Mouse (Mus musculus) lung, postnatal 0 days (tissue): ENCODE data around the gene Rras2. TPM values are rescaled to one million over a fixed set of nuclear protein-coding genes. Genes with fewer than 3 reads are reported as not detected.
A peak's percentile ranks its signal among the peaks of the same experiment; 100 is the strongest.

Experiments used
- ATAC-seq: fragments of 200-750 bp; cut with Nextera tagmentation; 2 replicates; pipeline ENCODE4 v1.8.0; 2017; ENCODE audit warnings: moderate library complexity
- DNase-seq: peaks from one replicate; pipeline ENCODE4 v3.0.0-alpha.2; 2016; ENCODE audit warnings: low spot score
- H3K27ac ChIP-seq: fragments of 300-500 bp; sonication (generic); 2 replicates; pipeline ENCODE4 v1.5.1; 2014; ENCODE audit warnings: antibody characterized with exemption, mild to moderate bottlenecking, low read length, mixed read lengths
- H3K27me3 ChIP-seq: fragments of 300-500 bp; sonication (generic); replicated peaks from 2 replicates; pipeline ENCODE4 v1.6.1; 2014; ENCODE audit warnings: low read length, mixed read lengths; ENCODE audit not compliant: insufficient read depth
- H3K36me3 ChIP-seq: fragments of 300-500 bp; sonication (generic); 2 replicates; pipeline ENCODE4 v1.6.1; 2014; ENCODE audit warnings: low read length, mixed read lengths; ENCODE audit not compliant: insufficient read depth
- H3K4me1 ChIP-seq: fragments of 300-500 bp; sonication (generic); 2 replicates; pipeline ENCODE4 v1.6.1; 2014; ENCODE audit warnings: antibody characterized with exemption, low read depth, low read length, mixed read lengths; ENCODE audit not compliant: insufficient read depth
- H3K4me2 ChIP-seq: fragments of 300-500 bp; sonication (generic); replicated peaks from 2 replicates; pipeline ENCODE4 v1.6.1; 2014; ENCODE audit warnings: low read depth, mild to moderate bottlenecking, low read length, moderate library complexity, mixed read lengths
- H3K4me3 ChIP-seq: fragments of 300-500 bp; sonication (generic); 2 replicates; pipeline ENCODE4 v1.5.1; 2014; ENCODE audit warnings: low read depth, low read length
- H3K9ac ChIP-seq: fragments of 300-500 bp; sonication (generic); replicated peaks from 2 replicates; pipeline ENCODE4 v1.6.1; 2014; ENCODE audit warnings: low read depth, mild to moderate bottlenecking
- H3K9me3 ChIP-seq: fragments of 300-500 bp; sonication (generic); 2 replicates; pipeline ENCODE4 v1.6.1; 2016; ENCODE audit warnings: low read length, mixed read lengths
- CTCF ChIP-seq: IDR thresholded peaks from 2 replicates; pipeline ENCODE4 v1.5.1; 2016; ENCODE audit warnings: antibody characterized with exemption, mild to moderate bottlenecking
- EP300 ChIP-seq: IDR thresholded peaks from 2 replicates; pipeline ENCODE4 v1.6.1; 2016; ENCODE audit warnings: antibody characterized with exemption, mild to moderate bottlenecking, control low read depth
- WGBS: fragments of 180-500 bp; shearing (Covaris S2); extraction: QIAGEN DNeasy Blood & Tissue Kit; methylation state at CpG from one replicate; pipeline ENCODE4 v1.1.7; 2014; 5-methylcytosine and 5-hydroxymethylcytosine counted together
- polyA plus RNA-seq: library from polyadenylated mRNA; unstranded; fragments of >200 nt; fragmentation: Nextera tagmentation; extraction: Ambion mirVana; gene quantifications from 2 replicates; pipeline ENCODE4 v1.2.1, GENCODE M21; 2015

The Rras2 gene
- polyA plus RNA-seq, 1 experiment from 2014 or later: 83.6 TPM

DNA sequence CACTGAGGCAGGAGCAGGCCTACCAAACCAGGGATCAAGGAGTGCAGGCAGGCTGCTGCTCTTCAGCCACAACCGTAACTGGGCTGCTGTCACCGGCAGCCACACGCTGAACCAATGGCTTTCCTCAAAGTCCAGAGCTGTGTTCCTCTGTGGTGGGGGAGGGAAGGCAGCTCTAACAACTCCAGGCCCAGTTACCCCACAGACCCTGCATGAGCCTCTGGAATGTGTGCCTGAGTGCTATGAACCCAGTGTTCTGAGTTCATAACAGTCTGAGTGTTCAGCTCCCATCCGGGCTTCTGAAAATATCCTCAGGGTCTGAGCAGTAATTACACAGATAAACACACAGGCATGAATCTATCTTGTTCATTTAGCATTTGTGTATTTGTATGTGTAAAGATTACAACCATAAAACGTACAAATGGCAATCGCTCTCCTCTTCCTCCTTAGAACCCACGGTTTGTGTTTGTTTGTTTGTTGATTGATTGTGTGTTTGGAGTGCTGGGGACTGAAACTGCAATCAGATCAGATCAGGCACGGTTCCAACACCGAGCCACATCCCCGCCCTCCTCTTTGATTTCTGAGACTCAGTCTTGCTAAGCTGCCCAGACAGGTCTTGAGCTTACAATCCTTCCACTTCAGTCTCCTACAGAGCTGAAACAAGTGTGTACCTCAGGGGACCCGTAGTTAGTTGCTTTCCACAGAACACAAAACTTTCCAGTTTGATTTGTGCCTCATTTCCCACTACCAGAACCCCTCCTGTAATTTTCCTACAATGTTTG lies 52.0 kb downstream of the Rras2 start:
- Histone ChIP-seq H3K4me3 (no peak overlapping the region), H3K4me1 (peaks cover 15% of the 10 kb centered on the region), H3K27me3 (no peaks in the 10 kb centered on the region), H3K9me3 (no peaks in the 10 kb centered on the region), H3K27ac (no peak overlapping the region), H3K9ac (no peak overlapping the region), H3K36me3 (no peaks in the 10 kb centered on the region), H3K4me2 (no peak overlapping the region)
- TF ChIP-seq EP300: no peak
- no peak for TF ChIP-seq CTCF
- DNase-seq (peak; percentile 40), ATAC-seq (no peak)
- WGBS: 29% methylated on average over 11 of the region's 11 CpGs

DNA sequence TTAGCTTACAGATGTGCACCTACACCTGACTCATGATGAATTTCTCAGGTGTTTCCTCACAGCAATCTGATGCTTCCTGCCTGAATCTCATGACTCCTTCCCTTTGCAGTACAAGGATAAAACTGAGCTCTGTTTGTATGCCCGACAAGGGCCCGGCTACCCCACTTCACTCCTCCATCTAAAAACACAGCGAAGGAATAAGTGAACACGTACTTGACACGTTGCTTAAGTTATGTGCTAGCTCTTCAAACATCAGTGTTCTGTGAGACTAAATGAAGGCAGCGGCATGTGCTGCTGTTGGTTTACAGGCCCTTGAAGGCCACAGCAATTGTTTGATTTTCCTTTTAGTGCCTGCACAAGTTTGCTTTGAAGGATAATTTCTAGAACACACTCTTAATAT lies 53.6 kb downstream of the Rras2 start:
- TF ChIP-seq CTCF (no peak), EP300 (no peak)
- WGBS: 45% methylated on average over 6 of the region's 6 CpGs
- Histone ChIP-seq H3K36me3 (no peaks in the 10 kb centered on the region), H3K27ac (0 out of 2 replicates have a peak overlapping the region, but pooled peaks have one; percentile 14), H3K9ac (no peak overlapping the region), H3K4me1 (peaks cover 15% of the 10 kb centered on the region), H3K9me3 (no peaks in the 10 kb centered on the region), H3K4me2 (0 out of 2 replicates have a peak overlapping the region, but pooled peaks have one; percentile 3), H3K4me3 (no peak overlapping the region), H3K27me3 (no peaks in the 10 kb centered on the region)
- peak; percentile 74 for DNase-seq
- peak; percentile 72 for ATAC-seq

DNA sequence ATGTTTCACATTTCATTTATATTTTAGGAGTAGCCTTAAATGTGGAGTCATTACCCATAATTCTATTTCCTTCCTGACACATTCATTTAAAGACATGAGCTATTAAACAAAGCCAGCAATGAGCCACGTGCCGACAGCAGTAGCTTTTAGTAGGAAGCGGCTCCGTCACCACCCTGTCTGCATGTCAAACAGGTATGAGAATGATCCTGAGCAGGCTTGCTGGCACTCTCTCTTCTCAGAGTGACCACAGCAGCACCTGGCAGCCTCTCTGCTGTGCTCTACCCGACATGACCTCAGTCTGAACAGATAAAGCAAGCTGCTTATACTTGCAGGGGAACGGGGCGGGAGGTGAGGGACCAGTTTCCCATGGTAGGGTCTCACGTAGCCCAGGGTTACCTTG lies 54.0 kb downstream of the Rras2 start:
- no peaks in the 10 kb centered on the region for H3K36me3 ChIP-seq
- no peak for TF ChIP-seq CTCF
- no peak for TF ChIP-seq EP300
- 0 out of 2 replicates have a peak overlapping the region, but pooled peaks have one; percentile 14 for H3K27ac ChIP-seq
- no peak overlapping the region for H3K9ac ChIP-seq
- H3K4me3 ChIP-seq: no peak overlapping the region
- 29% methylated on average over 8 of the region's 8 CpGs for WGBS
- no peaks in the 10 kb centered on the region for H3K9me3 ChIP-seq
- H3K4me1 ChIP-seq: peaks cover 15% of the 10 kb centered on the region
- H3K27me3 ChIP-seq: no peaks in the 10 kb centered on the region
- DNase-seq (no peak), ATAC-seq (peak; percentile 25; the same call in 1 of the 2 replicates)
- 0 out of 2 replicates have a peak overlapping the region, but pooled peaks have one; percentile 3 for H3K4me2 ChIP-seq

DNA sequence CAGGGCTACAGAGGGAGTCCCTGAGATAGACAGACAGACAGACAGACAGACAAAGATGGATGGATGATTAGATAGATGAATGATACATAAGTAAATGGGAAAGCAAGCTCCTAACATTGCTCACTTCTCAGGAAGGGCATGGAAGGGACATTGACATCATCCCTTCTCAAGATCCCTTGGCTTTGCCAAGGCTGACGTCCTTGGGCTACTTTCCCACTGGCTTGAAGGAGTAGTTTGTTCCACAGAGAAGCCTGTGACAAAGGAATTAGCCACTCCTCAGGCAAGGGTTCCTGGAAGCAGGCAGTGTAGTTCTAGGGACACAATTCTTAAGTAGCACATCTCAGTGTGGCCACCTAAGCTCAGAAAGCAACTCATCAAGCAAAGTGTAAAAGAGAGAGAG lies 55.1 kb downstream of the Rras2 start:
- H3K4me1 ChIP-seq: peaks cover 15% of the 10 kb centered on the region
- TF ChIP-seq EP300 (no peak; the same call in 1 of the 2 replicates), CTCF (no peak)
- H3K27ac ChIP-seq: no peak overlapping the region
- ATAC-seq: peak; percentile 19; the same call in 1 of the 2 replicates
- peak; percentile 57 for DNase-seq
- 33% methylated on average over 1 of the region's 1 CpGs for WGBS
- H3K36me3 ChIP-seq: no peaks in the 10 kb centered on the region
- no peaks in the 10 kb centered on the region for H3K27me3 ChIP-seq
- no peaks in the 10 kb centered on the region for H3K9me3 ChIP-seq
- H3K4me3 ChIP-seq: no peak overlapping the region
- no peak overlapping the region for H3K4me2 ChIP-seq
- no peak overlapping the region for H3K9ac ChIP-seq

DNA sequence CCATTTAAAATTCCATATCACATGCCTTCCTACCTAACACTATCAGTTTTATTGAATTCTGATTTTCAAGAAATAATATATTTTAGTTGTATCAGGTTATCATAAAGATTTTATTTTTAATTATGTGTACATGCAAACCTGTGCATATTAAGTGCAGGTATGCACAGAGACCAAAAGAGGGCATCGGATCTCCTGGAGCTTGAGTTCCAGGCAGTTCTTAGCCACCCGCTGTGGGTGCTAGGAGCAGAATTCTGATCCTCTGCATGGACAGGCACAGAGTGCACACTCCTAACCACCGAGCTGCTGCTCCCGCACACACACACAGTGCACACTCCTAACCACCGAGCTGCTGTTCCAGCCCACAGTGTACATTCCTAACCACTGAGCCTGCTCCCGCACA lies 57.1 kb downstream of the Rras2 start:
- Histone ChIP-seq H3K9ac (no peak overlapping the region), H3K27me3 (no peaks in the 10 kb centered on the region), H3K4me2 (no peak overlapping the region), H3K4me1 (peaks cover 5% of the 10 kb centered on the region), H3K36me3 (0 out of 2 replicates have a peak, but pooled peaks cover 5% of the 10 kb centered on the region), H3K27ac (no peak overlapping the region), H3K9me3 (no peaks in the 10 kb centered on the region), H3K4me3 (no peak overlapping the region)
- WGBS: 95% methylated on average over 6 of the region's 6 CpGs
- ATAC-seq (no peak), DNase-seq (no peak)
- TF ChIP-seq CTCF (no peak), EP300 (no peak)

DNA sequence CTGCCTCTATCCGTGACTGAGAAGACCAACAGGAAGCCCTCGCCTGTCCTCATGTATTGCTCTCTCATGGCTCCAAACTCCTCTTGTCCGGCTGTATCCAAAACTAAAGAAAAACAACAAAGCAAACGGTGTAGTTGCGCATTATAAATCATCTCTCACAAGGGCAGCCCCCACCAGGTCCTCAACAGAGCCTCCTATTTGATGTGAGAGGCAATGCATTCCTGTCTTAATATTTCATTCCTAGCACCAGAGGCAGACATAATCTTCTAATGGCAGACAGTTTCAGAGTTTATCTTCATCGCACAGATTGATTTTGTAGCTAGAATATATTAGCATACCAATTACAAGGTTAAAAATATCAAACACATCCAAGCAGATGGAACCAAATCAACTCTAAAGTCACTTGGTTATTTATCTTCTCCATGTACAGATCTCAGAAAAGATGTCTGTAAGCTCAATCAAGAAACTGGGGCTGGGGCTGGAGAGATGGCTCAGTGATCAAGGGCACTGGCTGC lies 58.6 kb downstream of the Rras2 start:
- no peak overlapping the region for H3K27ac ChIP-seq
- TF ChIP-seq CTCF (no peak), EP300 (no peak)
- H3K36me3 ChIP-seq: 0 out of 2 replicates have a peak, but pooled peaks cover 5% of the 10 kb centered on the region
- WGBS: 69% methylated on average over 6 of the region's 6 CpGs
- ATAC-seq: no peak
- H3K4me3 ChIP-seq: no peak overlapping the region
- no peaks in the 10 kb centered on the region for H3K9me3 ChIP-seq
- H3K4me2 ChIP-seq: no peak overlapping the region
- no peak overlapping the region for H3K9ac ChIP-seq
- no peak for DNase-seq
- H3K27me3 ChIP-seq: no peaks in the 10 kb centered on the region
- peaks cover 5% of the 10 kb centered on the region for H3K4me1 ChIP-seq
